Mouse (Mus musculus): ENCODE data around the gene Lman2. TPM values are rescaled to one million over a fixed set of nuclear protein-coding genes. Genes with fewer than 3 reads are reported as not detected.

The Lman2 gene
- polyA plus RNA-seq (2015; fragmentation: Nextera tagmentation; extraction: Ambion mirVana): 94.2 and 97.1 TPM in 2 replicates

- peak; percentile 94 for DNase-seq (ENCODE audit: low spot score)
Observed at GRCm38 (mm10) chr13:55362453-55363060, at the start of gene Lman2. TSS of gene Lman2 (minus strand) at chr13:55362783.

GRCm38 (mm10) chr13:55411826-55412225, 49.2 kb upstream of the Lman2 start:
- DNase-seq (ENCODE audit: low spot score): no peak

- no peak for DNase-seq (ENCODE audit: low spot score)
Observed at GRCm38 (mm10) chr13:55408546-55409120, 46.0 kb upstream of the Lman2 start.

- DNase-seq (ENCODE audit: low spot score): no peak
Observed at GRCm38 (mm10) chr13:55407341-55407740, 44.8 kb upstream of the Lman2 start.

- DNase-seq (ENCODE audit: low spot score): no peak
Observed at GRCm38 (mm10) chr13:55405783-55406390, 43.3 kb upstream of the Lman2 start.

- peak; percentile 96 for DNase-seq (ENCODE audit: low spot score)
Observed at GRCm38 (mm10) chr13:55404853-55405782, 42.5 kb upstream of the Lman2 start.

GRCm38 (mm10) chr13:55403935-55404852, 41.6 kb upstream of the Lman2 start:
- no peak for DNase-seq (ENCODE audit: low spot score)

GRCm38 (mm10) chr13:55403266-55403665, 40.7 kb upstream of the Lman2 start:
- no peak for DNase-seq (ENCODE audit: low spot score)

- DNase-seq (ENCODE audit: low spot score): no peak
Observed at GRCm38 (mm10) chr13:55400039-55400346, 37.4 kb upstream of the Lman2 start.

GRCm38 (mm10) chr13:55399300-55400038, 36.9 kb upstream of the Lman2 start:
- no peak for DNase-seq (ENCODE audit: low spot score)

GRCm38 (mm10) chr13:55398088-55398487, 35.5 kb upstream of the Lman2 start, which contains the start of gene Slc34a1:
TSS of gene Slc34a1 (plus strand) at chr13:55398187.
- no peak for DNase-seq (ENCODE audit: low spot score)

- DNase-seq (ENCODE audit: low spot score): peak; percentile 60
Observed at GRCm38 (mm10) chr13:55392933-55393332, 30.4 kb upstream of the Lman2 start.

- no peak for DNase-seq (ENCODE audit: low spot score)
Observed at GRCm38 (mm10) chr13:55391626-55392029, 29.0 kb upstream of the Lman2 start.

- no peak for DNase-seq (ENCODE audit: low spot score)
Observed at GRCm38 (mm10) chr13:55390644-55391043, 28.1 kb upstream of the Lman2 start.

- DNase-seq (ENCODE audit: low spot score): no peak
Observed at GRCm38 (mm10) chr13:55381790-55382189, 19.2 kb upstream of the Lman2 start.

GRCm38 (mm10) chr13:55378907-55379580, 16.5 kb upstream of the Lman2 start:
- no peak for DNase-seq (ENCODE audit: low spot score)

- no peak for DNase-seq (ENCODE audit: low spot score)
Observed at GRCm38 (mm10) chr13:55375877-55376276, 13.3 kb upstream of the Lman2 start.

GRCm38 (mm10) chr13:55374206-55374924, 11.8 kb upstream of the Lman2 start:
- peak; percentile 82 for DNase-seq (ENCODE audit: low spot score)

- DNase-seq (ENCODE audit: low spot score): no peak
Observed at GRCm38 (mm10) chr13:55371740-55372139, 9.2 kb upstream of the Lman2 start.
